Mouse (Mus musculus): ENCODE data around the gene Lmo3.

DNA sequence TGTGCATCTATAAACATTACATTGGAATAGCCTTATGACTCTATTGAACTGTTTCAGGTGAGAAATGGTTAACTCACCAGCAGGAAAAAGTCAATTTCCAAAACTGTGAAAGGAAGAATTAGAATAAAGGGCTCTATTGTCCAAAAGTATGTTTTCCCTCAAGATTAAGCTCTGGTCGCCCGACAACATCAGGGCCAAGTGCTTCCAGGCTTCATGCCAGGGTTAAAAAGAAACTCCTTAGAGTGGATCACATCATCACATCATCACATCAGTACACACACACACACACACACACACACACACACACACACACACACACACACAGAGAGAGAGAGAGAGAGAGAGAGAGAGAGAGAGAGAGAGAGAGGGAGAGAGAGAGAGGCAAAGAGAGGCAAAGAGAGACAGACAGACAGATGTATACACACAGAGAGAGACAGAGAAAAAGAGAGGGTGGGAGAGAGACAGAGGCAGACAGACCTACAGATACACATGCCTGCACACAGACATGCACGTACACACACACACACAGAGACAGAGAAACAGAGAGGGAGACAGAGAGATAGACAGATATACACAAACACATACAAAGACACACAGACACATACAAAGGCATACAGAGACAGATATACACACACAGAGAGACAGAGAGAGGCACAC lies 255.9 kb downstream of the Lmo3 start:
- TF ChIP-seq HCFC1 (IDR thresholded peaks at IDR 0.05; ENCODE audit: borderline replicate concordance, insufficient read depth, low read length) = no peak
- no peak for TF ChIP-seq ZC3H11A (IDR thresholded peaks at IDR 0.05; ENCODE audit: borderline replicate concordance, low read depth, low read length)
- TF ChIP-seq ZNF384 (IDR thresholded peaks at IDR 0.05; ENCODE audit: low read depth, low read length) = no peak
- TF ChIP-seq CHD2 (IDR thresholded peaks at IDR 0.05; ENCODE audit: low read depth, low read length) = no peak

All from ES-E14 (cell line).